Mouse (Mus musculus): ENCODE results near the gene Olfr1100. TPM values are rescaled to one million over a fixed set of nuclear protein-coding genes. Genes with fewer than 3 reads are reported as not detected.

The Olfr1100 gene
- polyA plus RNA-seq (2015; fragmentation: Nextera tagmentation; extraction: Ambion mirVana): not detected in 2 replicates

DNA sequence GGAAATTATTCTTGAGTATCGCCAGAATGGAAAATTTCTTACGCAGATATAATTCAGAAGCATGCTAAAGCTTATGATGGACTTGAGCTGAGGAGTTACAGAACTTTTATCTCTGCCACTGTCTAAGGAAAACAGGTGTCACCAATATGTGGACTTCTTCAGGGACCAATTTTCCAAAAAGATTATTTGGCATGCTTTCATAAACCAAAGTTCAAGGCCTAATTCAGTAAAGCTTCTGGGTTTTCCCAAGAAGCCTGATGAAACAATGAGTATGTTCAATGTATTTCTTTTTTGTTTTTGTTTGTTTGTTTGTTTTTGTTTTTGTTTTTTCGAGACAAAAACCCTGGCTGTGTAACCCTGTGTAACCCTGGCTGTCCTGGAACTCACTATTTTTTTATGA, at the start of gene Olfr1100:
Gene Olfr1100 (minus strand): TSS at position 101 of the 400 bp plus-strand sequence.
- no peak for ATAC-seq
- no peak for TF ChIP-seq CTCF (IDR thresholded peaks at IDR 0.05; ENCODE audit: low read depth)
- WGBS: 70% methylated on average over 3 of the region's 3 CpGs
- Histone ChIP-seq H3K4me2 (replicated peaks; ENCODE audit: low read depth) (no peak within 1 kb of the TSS), H3K9ac (ENCODE audit: low read depth, low read length) (no peak within 1 kb of the TSS), H3K4me3 (ENCODE audit: low read depth, low read length) (no peak within 1 kb of the TSS), H3K36me3 (ENCODE audit: control insufficient read depth, insufficient read depth) (no peaks in the 10 kb centered on the region), H3K27ac (ENCODE audit: low read depth, low read length) (no peak within 1 kb of the TSS), H3K4me1 (replicated peaks; ENCODE audit: control insufficient read depth, insufficient read depth, low read length) (no peaks in the 10 kb centered on the region), H3K9me3 (ENCODE audit: control insufficient read depth) (0 out of 2 replicates have a peak, but pooled peaks cover 3% of the 10 kb centered on the region), H3K27me3 (replicated peaks; ENCODE audit: control insufficient read depth, insufficient read depth, low read length) (no peaks in the 10 kb centered on the region)

DNA sequence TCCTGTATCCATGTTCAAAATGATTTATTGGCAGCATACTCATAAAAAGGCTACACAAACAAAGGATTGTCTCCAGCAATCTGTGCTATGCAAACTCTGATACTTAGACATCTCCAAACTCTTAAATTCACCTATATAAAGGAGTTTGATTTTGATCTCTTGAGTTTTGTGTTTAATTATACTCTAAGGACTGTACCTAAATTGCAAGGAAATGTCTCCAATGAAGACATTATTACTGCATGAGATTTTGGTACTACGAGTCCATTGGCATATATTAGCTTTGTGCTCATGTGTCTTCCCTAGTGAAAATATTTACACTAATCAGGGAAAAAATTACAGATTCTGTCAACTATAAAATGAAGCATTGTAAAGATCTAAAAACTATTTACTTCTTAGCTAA, 47.2 kb upstream of the Olfr1100 start, which contains the start of gene Olfr1104:
Gene Olfr1104 (minus strand): TSS at position 101 of the 400 bp plus-strand sequence.
- no peak for ATAC-seq
- TF ChIP-seq CTCF (IDR thresholded peaks at IDR 0.05; ENCODE audit: low read depth): no peak

DNA sequence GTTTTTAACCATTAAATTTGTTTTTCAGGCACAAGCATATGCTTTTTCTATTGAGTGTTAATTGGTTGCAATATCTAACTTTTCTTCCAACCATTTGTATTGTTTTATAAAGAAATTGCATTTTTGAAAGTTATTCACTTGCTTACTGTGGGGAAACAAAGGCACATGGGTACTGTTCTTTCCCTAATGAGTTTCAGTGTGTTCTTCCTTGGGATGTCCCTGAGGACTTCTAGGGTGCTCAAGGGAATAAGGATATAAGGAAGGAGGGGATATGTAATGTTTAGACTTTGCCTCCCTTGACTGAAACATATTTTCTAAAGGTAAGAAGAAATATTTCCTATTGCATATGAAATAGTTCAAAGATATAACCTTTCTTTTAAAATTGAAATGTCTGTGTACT, 18.3 kb upstream of the Olfr1100 start, which contains the start of gene Olfr1102:
Gene Olfr1102 (plus strand): TSS at position 301 of the 400 bp plus-strand sequence.
- no peak for TF ChIP-seq CTCF (IDR thresholded peaks at IDR 0.05; ENCODE audit: low read depth)
- H3K27ac ChIP-seq (ENCODE audit: low read depth, low read length): no peak within 1 kb of the TSS
- H3K4me1 ChIP-seq (replicated peaks; ENCODE audit: control insufficient read depth, insufficient read depth, low read length): no peaks in the 10 kb centered on the region
- H3K9ac ChIP-seq (ENCODE audit: low read depth, low read length): no peak within 1 kb of the TSS
- ATAC-seq: no peak
- no peaks in the 10 kb centered on the region for H3K36me3 ChIP-seq (ENCODE audit: control insufficient read depth, insufficient read depth)
- no peak within 1 kb of the TSS for H3K4me2 ChIP-seq (replicated peaks; ENCODE audit: low read depth)
- H3K9me3 ChIP-seq (ENCODE audit: control insufficient read depth): no peaks in the 10 kb centered on the region
- no peaks in the 10 kb centered on the region for H3K27me3 ChIP-seq (replicated peaks; ENCODE audit: control insufficient read depth, insufficient read depth, low read length)
- H3K4me3 ChIP-seq (ENCODE audit: low read depth, low read length): no peak within 1 kb of the TSS

More for the DNA sequence above, 47.2 kb upstream of the Olfr1100 start, which contains the start of gene Olfr1104:
- H3K27me3 ChIP-seq (replicated peaks; ENCODE audit: control insufficient read depth, insufficient read depth, low read length): no peaks in the 10 kb centered on the region
- no peaks in the 10 kb centered on the region for H3K4me1 ChIP-seq (replicated peaks; ENCODE audit: control insufficient read depth, insufficient read depth, low read length)
- H3K9ac ChIP-seq (ENCODE audit: low read depth, low read length): no peak within 1 kb of the TSS
- WGBS: 56% methylated on average over 1 of the region's 1 CpGs
- H3K36me3 ChIP-seq (ENCODE audit: control insufficient read depth, insufficient read depth): no peaks in the 10 kb centered on the region
- no peak within 1 kb of the TSS for H3K27ac ChIP-seq (ENCODE audit: low read depth, low read length)
- no peak within 1 kb of the TSS for H3K4me2 ChIP-seq (replicated peaks; ENCODE audit: low read depth)
- no peaks in the 10 kb centered on the region for H3K9me3 ChIP-seq (ENCODE audit: control insufficient read depth)
- H3K4me3 ChIP-seq (ENCODE audit: low read depth, low read length): no peak within 1 kb of the TSS

DNA sequence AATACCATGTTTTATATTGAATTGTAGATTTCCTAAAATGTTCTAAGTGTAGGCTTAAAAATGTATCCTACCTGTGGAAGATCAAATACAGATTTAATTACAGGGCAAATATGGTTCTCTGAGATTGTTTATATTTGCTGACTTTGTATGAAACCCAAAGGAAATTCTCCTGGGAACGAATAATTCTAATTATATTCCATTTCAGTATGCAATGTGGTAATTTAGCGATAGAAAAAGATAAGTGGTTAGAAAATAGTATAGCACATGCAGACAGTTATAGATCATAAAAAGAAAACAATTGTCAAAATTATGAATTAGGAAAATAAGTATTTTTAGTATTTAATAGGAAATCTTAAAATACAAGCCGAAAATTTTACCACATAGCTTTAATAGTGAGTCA, 11.4 kb upstream of the Olfr1100 start, which contains the start of gene Olfr1101:
Gene Olfr1101 (minus strand): TSS at position 101 of the 400 bp plus-strand sequence.
- H3K4me3 ChIP-seq (ENCODE audit: low read depth, low read length): no peak within 1 kb of the TSS
- H3K36me3 ChIP-seq (ENCODE audit: control insufficient read depth, insufficient read depth): no peaks in the 10 kb centered on the region
- H3K9me3 ChIP-seq (ENCODE audit: control insufficient read depth): no peaks in the 10 kb centered on the region
- H3K9ac ChIP-seq (ENCODE audit: low read depth, low read length): no peak within 1 kb of the TSS
- H3K4me1 ChIP-seq (replicated peaks; ENCODE audit: control insufficient read depth, insufficient read depth, low read length): no peaks in the 10 kb centered on the region
- no peaks in the 10 kb centered on the region for H3K27me3 ChIP-seq (replicated peaks; ENCODE audit: control insufficient read depth, insufficient read depth, low read length)
- no peak for TF ChIP-seq CTCF (IDR thresholded peaks at IDR 0.05; ENCODE audit: low read depth)
- WGBS: 69% methylated on average over 3 of the region's 3 CpGs
- no peak within 1 kb of the TSS for H3K27ac ChIP-seq (ENCODE audit: low read depth, low read length)
- H3K4me2 ChIP-seq (replicated peaks; ENCODE audit: low read depth): no peak within 1 kb of the TSS
- ATAC-seq: no peak

DNA sequence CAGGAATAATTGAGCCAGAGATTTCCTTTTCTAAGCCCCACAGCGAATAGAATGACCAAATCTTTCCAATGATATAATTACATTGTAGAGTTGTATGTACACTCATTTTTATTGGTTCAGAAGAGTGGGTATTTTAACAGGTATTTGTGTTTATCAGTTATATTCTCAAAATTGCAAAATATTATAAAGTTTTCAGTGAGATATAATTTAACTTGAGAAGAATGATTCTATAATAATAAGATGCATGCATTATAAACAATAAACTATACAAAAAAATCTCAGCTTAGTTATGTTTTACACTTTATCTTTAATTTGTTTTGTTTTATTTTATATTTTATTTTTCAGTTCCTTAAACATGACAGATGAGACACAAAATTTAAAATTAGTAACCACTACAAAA, 19.2 kb downstream of the Olfr1100 start, which contains the start of gene Olfr1099:
Gene Olfr1099 (minus strand): TSS at position 101 of the 400 bp plus-strand sequence.
- WGBS: 81% methylated on average over 1 of the region's 1 CpGs
- Histone ChIP-seq H3K9ac (ENCODE audit: low read depth, low read length) (no peak within 1 kb of the TSS), H3K27me3 (replicated peaks; ENCODE audit: control insufficient read depth, insufficient read depth, low read length) (no peaks in the 10 kb centered on the region), H3K4me1 (replicated peaks; ENCODE audit: control insufficient read depth, insufficient read depth, low read length) (no peaks in the 10 kb centered on the region), H3K9me3 (ENCODE audit: control insufficient read depth) (no peaks in the 10 kb centered on the region), H3K36me3 (ENCODE audit: control insufficient read depth, insufficient read depth) (no peaks in the 10 kb centered on the region), H3K27ac (ENCODE audit: low read depth, low read length) (no peak within 1 kb of the TSS), H3K4me2 (replicated peaks; ENCODE audit: low read depth) (no peak within 1 kb of the TSS), H3K4me3 (ENCODE audit: low read depth, low read length) (no peak within 1 kb of the TSS)
- TF ChIP-seq CTCF (IDR thresholded peaks at IDR 0.05; ENCODE audit: low read depth): no peak
- no peak for ATAC-seq

DNA sequence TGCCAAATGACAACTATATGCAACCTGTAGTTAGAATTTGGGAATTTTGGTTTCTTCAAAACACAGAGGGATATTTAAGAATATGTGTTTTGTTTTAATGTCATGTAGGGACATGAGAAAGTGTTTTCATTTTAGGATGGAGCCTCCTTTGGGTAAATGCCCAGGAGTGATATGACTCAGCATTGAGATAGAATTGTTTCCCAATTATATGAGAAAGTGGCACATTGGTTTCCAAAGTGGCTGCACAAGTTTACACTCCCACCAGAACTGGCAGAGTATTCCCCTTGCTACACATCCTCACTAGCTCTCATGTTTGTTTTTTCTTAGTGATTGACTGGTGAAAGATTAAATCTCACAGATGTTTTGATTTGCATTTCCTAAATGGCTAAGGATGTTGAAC, 53.2 kb downstream of the Olfr1100 start:
- no peaks in the 10 kb centered on the region for H3K36me3 ChIP-seq (ENCODE audit: control insufficient read depth, insufficient read depth)
- no peak overlapping the region for H3K27ac ChIP-seq (ENCODE audit: low read depth, low read length)
- no peaks in the 10 kb centered on the region for H3K27me3 ChIP-seq (replicated peaks; ENCODE audit: control insufficient read depth, insufficient read depth, low read length)
- no peaks in the 10 kb centered on the region for H3K4me1 ChIP-seq (replicated peaks; ENCODE audit: control insufficient read depth, insufficient read depth, low read length)
- no peak for TF ChIP-seq CTCF (IDR thresholded peaks at IDR 0.05; ENCODE audit: low read depth)
- no peak overlapping the region for H3K4me2 ChIP-seq (replicated peaks; ENCODE audit: low read depth)
- H3K9me3 ChIP-seq (ENCODE audit: control insufficient read depth): no peaks in the 10 kb centered on the region
- H3K4me3 ChIP-seq (ENCODE audit: low read depth, low read length): no peak overlapping the region
- H3K9ac ChIP-seq (ENCODE audit: low read depth, low read length): no peak overlapping the region
- no peak for ATAC-seq

Other genes with a start within 250 kb of the Olfr1100 start
- gene Olfr1089, start 246.3 kb downstream of the Olfr1100 start, polyA plus RNA-seq (2015; fragmentation: Nextera tagmentation; extraction: Ambion mirVana): not detected in 2 replicates
- not detected in 2 replicates for gene Olfr1090, start 221.0 kb downstream of the Olfr1100 start, polyA plus RNA-seq (2015; fragmentation: Nextera tagmentation; extraction: Ambion mirVana)
- not detected in 2 replicates for gene Olfr1093, start 197.5 kb downstream of the Olfr1100 start, polyA plus RNA-seq (2015; fragmentation: Nextera tagmentation; extraction: Ambion mirVana)
- gene Olfr141, start 169.9 kb downstream of the Olfr1100 start, polyA plus RNA-seq (2015; fragmentation: Nextera tagmentation; extraction: Ambion mirVana): not detected in 2 replicates
- gene Olfr1094, start 155.3 kb downstream of the Olfr1100 start, polyA plus RNA-seq (2015; fragmentation: Nextera tagmentation; extraction: Ambion mirVana): not detected in 2 replicates
- not detected in 2 replicates for gene Olfr1095, start 128.3 kb downstream of the Olfr1100 start, polyA plus RNA-seq (2015; fragmentation: Nextera tagmentation; extraction: Ambion mirVana)
- not detected in 2 replicates for gene Gm13723, start 105.2 kb downstream of the Olfr1100 start, polyA plus RNA-seq (2015; fragmentation: Nextera tagmentation; extraction: Ambion mirVana)
- gene Olfr1097, start 87.7 kb downstream of the Olfr1100 start, polyA plus RNA-seq (2015; fragmentation: Nextera tagmentation; extraction: Ambion mirVana): not detected in 2 replicates
- not detected in 2 replicates for gene Olfr1098, start 55.4 kb downstream of the Olfr1100 start, polyA plus RNA-seq (2015; fragmentation: Nextera tagmentation; extraction: Ambion mirVana)
- gene Olfr1099, start 19.3 kb downstream of the Olfr1100 start, polyA plus RNA-seq (2015; fragmentation: Nextera tagmentation; extraction: Ambion mirVana): not detected in 2 replicates
- not detected in 2 replicates for gene Olfr1101, start 11.3 kb upstream of the Olfr1100 start, polyA plus RNA-seq (2015; fragmentation: Nextera tagmentation; extraction: Ambion mirVana)
- not detected in 2 replicates for gene Olfr1102, start 18.4 kb upstream of the Olfr1100 start, polyA plus RNA-seq (2015; fragmentation: Nextera tagmentation; extraction: Ambion mirVana)
- gene Olfr1104, start 47.1 kb upstream of the Olfr1100 start, polyA plus RNA-seq (2015; fragmentation: Nextera tagmentation; extraction: Ambion mirVana): not detected in 2 replicates
- not detected in 2 replicates for gene Olfr1105, start 56.6 kb upstream of the Olfr1100 start, polyA plus RNA-seq (2015; fragmentation: Nextera tagmentation; extraction: Ambion mirVana)
- gene Olfr1106, start 72.3 kb upstream of the Olfr1100 start, polyA plus RNA-seq (2015; fragmentation: Nextera tagmentation; extraction: Ambion mirVana): not detected in 2 replicates
- gene Olfr1107, start 95.9 kb upstream of the Olfr1100 start, polyA plus RNA-seq (2015; fragmentation: Nextera tagmentation; extraction: Ambion mirVana): not detected in 2 replicates
- not detected in 2 replicates for gene Olfr1109, start 116.1 kb upstream of the Olfr1100 start, polyA plus RNA-seq (2015; fragmentation: Nextera tagmentation; extraction: Ambion mirVana)
- not detected in 2 replicates for gene Olfr259, start 134.6 kb upstream of the Olfr1100 start, polyA plus RNA-seq (2015; fragmentation: Nextera tagmentation; extraction: Ambion mirVana)
- gene Olfr1110, start 160.3 kb upstream of the Olfr1100 start, polyA plus RNA-seq (2015; fragmentation: Nextera tagmentation; extraction: Ambion mirVana): not detected in 2 replicates
- not detected in 2 replicates for gene Olfr1111, start 172.7 kb upstream of the Olfr1100 start, polyA plus RNA-seq (2015; fragmentation: Nextera tagmentation; extraction: Ambion mirVana)
- not detected in 2 replicates for gene Olfr1112, start 207.8 kb upstream of the Olfr1100 start, polyA plus RNA-seq (2015; fragmentation: Nextera tagmentation; extraction: Ambion mirVana)
- not detected in 2 replicates for gene Olfr1113, start 229.0 kb upstream of the Olfr1100 start, polyA plus RNA-seq (2015; fragmentation: Nextera tagmentation; extraction: Ambion mirVana)

Measured in intestine, postnatal 0 days (tissue).